Mouse (Mus musculus): ENCODE data around the gene Cpne7. TPM values are rescaled to one million over a fixed set of nuclear protein-coding genes. Genes with fewer than 3 reads are reported as not detected.

The Cpne7 gene
- polyA plus RNA-seq, 1 experiment from 2014 or later: 0.46 TPM

DNA sequence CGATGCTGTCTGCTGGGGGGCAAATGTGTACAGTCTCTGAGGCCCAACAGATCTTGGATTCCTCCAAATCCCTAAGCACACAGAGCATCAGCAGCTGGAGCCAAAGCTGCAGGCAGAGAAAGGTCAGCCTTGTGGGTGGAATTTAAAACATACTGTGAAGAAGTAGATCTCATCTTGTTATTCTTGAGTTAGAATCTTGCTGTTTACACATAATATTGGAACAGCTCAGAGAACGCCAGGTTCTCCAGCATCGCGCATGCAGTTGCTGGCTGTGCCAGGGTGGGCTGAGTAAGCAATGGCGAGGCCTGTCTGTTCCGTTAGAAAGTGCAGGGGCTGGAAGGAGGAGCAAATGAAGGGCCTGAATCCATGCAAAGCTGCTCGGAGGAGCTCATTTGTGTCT, 29.2 kb downstream of the Cpne7 start:
- Histone ChIP-seq H3K9me3 (ENCODE audit: control insufficient read depth) (no peaks in the 10 kb centered on the region), H3K4me3 (ENCODE audit: low read depth, low read length) (no peak overlapping the region), H3K9ac (ENCODE audit: low read depth, low read length) (no peak overlapping the region), H3K4me2 (replicated peaks; ENCODE audit: low read depth) (no peak overlapping the region), H3K36me3 (ENCODE audit: control insufficient read depth, insufficient read depth) (no peaks in the 10 kb centered on the region), H3K4me1 (replicated peaks; ENCODE audit: control insufficient read depth, insufficient read depth, low read length) (no peaks in the 10 kb centered on the region), H3K27me3 (replicated peaks; ENCODE audit: control insufficient read depth, insufficient read depth, low read length) (no peaks in the 10 kb centered on the region), H3K27ac (ENCODE audit: low read depth, low read length) (no peak overlapping the region; the same call in 1 of the 2 replicates)
- WGBS: 49% methylated on average over 7 of the region's 7 CpGs
- peak; percentile 7; the same call in 1 of the 2 replicates for TF ChIP-seq CTCF (IDR thresholded peaks at IDR 0.05; ENCODE audit: low read depth)
- ATAC-seq: no peak

DNA sequence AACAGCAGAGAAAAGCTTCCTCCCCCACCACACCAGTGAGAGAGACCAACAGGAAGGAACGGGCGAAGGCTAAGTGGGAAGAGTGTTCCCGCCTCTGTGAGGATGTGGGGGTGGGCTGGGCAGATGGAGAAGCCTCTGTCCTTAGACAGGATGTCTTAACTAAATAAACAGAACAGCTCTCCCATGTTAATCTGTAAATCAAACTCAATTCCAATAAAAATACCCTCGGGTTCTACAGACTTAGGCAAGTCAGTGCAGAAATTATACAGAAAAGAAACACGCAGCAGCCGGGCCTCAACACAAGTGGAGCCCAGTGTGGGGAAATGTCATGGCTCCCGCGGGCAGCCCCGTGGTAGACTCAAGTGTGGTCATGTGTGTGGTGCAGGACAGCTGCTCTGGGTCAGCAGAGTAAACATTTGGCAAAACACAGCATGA, 33.6 kb downstream of the Cpne7 start:
- Histone ChIP-seq H3K27ac (ENCODE audit: low read depth, low read length) (no peak overlapping the region), H3K4me1 (replicated peaks; ENCODE audit: control insufficient read depth, insufficient read depth, low read length) (no peaks in the 10 kb centered on the region), H3K27me3 (replicated peaks; ENCODE audit: control insufficient read depth, insufficient read depth, low read length) (no peaks in the 10 kb centered on the region), H3K36me3 (ENCODE audit: control insufficient read depth, insufficient read depth) (no peaks in the 10 kb centered on the region), H3K9ac (ENCODE audit: low read depth, low read length) (no peak overlapping the region), H3K4me3 (ENCODE audit: low read depth, low read length) (no peak overlapping the region), H3K9me3 (ENCODE audit: control insufficient read depth) (no peaks in the 10 kb centered on the region), H3K4me2 (replicated peaks; ENCODE audit: low read depth) (no peak overlapping the region)
- 49% methylated on average over 9 of the region's 9 CpGs for WGBS
- ATAC-seq: no peak
- no peak for TF ChIP-seq CTCF (IDR thresholded peaks at IDR 0.05; ENCODE audit: low read depth)

DNA sequence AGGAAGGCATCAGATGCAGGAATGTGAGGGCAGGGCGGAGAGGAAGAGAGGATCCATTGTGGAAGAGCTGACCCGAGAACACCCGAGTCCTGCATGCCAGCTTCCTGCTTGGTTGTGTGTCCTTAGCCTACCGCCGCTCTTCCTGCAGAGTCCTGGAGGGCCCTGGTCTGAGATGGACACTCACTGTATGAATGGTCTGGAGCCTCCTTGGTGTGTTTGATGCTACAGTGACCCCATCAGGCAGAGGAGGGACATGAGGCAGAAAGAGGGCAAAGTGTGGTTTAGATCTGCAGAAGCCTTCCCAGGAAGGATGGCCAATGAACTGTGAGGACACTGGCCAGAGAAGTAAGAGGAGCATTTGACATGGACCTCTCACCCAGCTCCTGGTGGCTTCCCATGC, 38.0 kb downstream of the Cpne7 start:
- Histone ChIP-seq H3K9me3 (ENCODE audit: control insufficient read depth) (no peaks in the 10 kb centered on the region), H3K4me1 (replicated peaks; ENCODE audit: control insufficient read depth, insufficient read depth, low read length) (no peaks in the 10 kb centered on the region), H3K4me2 (replicated peaks; ENCODE audit: low read depth) (no peak overlapping the region), H3K36me3 (ENCODE audit: control insufficient read depth, insufficient read depth) (no peaks in the 10 kb centered on the region), H3K9ac (ENCODE audit: low read depth, low read length) (no peak overlapping the region), H3K4me3 (ENCODE audit: low read depth, low read length) (no peak overlapping the region), H3K27me3 (replicated peaks; ENCODE audit: control insufficient read depth, insufficient read depth, low read length) (no peaks in the 10 kb centered on the region), H3K27ac (ENCODE audit: low read depth, low read length) (no peak overlapping the region)
- TF ChIP-seq CTCF (IDR thresholded peaks at IDR 0.05; ENCODE audit: low read depth): peak; percentile 69
- 81% methylated on average over 5 of the region's 5 CpGs for WGBS
- no peak for ATAC-seq

DNA sequence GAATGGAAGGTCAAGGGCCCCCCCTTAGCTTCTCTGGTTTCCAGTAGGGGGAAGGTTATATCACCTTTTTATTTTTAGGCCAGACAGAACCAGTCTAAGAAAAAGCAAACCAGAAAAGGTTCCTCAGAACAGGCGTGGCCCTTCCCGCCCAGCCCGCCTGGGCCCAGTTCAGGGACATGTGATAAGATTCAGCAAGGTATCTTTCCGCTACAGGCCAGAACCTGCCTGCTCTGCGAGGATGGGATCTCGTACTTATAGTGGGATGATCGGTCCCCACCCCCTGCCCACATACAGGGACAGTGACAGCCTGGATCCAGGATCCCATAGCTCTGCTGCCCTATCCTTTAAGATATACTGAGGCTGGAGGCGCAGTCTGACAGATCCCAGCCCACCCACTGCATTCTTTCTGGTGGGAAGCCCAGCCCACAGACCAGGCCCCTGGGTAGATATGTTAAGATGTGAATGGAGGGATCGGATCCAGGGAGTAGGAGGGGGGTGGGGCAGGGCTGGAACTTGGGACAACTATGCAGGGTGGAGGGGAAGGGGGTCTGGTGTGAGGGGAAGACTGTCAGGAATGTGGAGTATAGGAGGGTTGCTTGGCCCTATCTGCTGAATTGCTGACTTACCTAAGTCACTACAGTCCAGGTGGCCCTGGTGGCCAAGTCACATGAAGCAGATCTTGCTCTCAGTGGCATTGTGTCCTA, 39.0 kb downstream of the Cpne7 start:
- Histone ChIP-seq H3K9ac (ENCODE audit: low read depth, low read length) (no peak overlapping the region), H3K27ac (ENCODE audit: low read depth, low read length) (no peak overlapping the region)
- no peak for TF ChIP-seq CTCF (IDR thresholded peaks at IDR 0.05; ENCODE audit: low read depth)

DNA sequence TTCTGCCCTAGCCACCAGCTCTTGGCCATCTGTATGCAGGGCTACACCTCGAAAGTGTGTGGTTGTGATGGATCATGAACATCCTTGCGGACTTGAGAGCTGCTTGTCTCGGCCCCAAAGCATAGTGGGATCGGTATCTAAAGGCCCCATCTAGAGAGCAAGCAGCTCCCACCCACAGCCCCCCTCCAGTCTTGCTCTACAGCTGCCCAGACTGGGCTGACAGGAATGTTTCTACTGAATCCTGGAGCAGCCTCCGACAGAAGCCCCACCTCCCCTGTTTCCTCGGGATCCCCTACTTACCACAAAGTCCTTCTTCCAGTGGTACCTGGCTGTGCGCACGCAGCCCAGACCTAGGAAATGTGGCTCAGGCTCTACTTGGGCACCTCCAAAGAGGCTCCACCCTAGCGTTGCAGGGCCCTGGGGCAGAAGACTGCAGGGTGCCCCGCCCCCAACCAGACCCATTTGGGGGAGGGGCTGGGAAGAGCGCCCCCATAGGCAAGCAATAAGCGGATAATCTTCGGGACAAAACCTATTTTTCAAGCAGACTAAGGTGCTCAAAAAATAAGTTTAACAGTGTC, 40.8 kb downstream of the Cpne7 start, which contains the start of gene Sult5a1:
Gene Sult5a1 (minus strand): TSS at position 428 of the 578 bp plus-strand sequence.
- WGBS: 27% methylated on average over 13 of the region's 13 CpGs
- H3K9ac ChIP-seq (ENCODE audit: low read depth, low read length): no peak within 1 kb of the TSS
- H3K4me1 ChIP-seq (replicated peaks; ENCODE audit: control insufficient read depth, insufficient read depth, low read length): no peaks in the 10 kb centered on the region
- H3K27ac ChIP-seq (ENCODE audit: low read depth, low read length): no peak within 1 kb of the TSS
- no peaks in the 10 kb centered on the region for H3K27me3 ChIP-seq (replicated peaks; ENCODE audit: control insufficient read depth, insufficient read depth, low read length)
- peak; percentile 46 for TF ChIP-seq CTCF (IDR thresholded peaks at IDR 0.05; ENCODE audit: low read depth)
- H3K9me3 ChIP-seq (ENCODE audit: control insufficient read depth): no peaks in the 10 kb centered on the region
- H3K4me3 ChIP-seq (ENCODE audit: low read depth, low read length): no peak within 1 kb of the TSS
- no peak for ATAC-seq
- no peaks in the 10 kb centered on the region for H3K36me3 ChIP-seq (ENCODE audit: control insufficient read depth, insufficient read depth)
- peak within 1 kb of the TSS; percentile 27 for H3K4me2 ChIP-seq (replicated peaks; ENCODE audit: low read depth)

More for the DNA sequence above, 39.0 kb downstream of the Cpne7 start:
- no peak for ATAC-seq
- Histone ChIP-seq H3K4me3 (ENCODE audit: low read depth, low read length) (no peak overlapping the region), H3K9me3 (ENCODE audit: control insufficient read depth) (no peaks in the 10 kb centered on the region), H3K36me3 (ENCODE audit: control insufficient read depth, insufficient read depth) (no peaks in the 10 kb centered on the region), H3K4me2 (replicated peaks; ENCODE audit: low read depth) (no peak overlapping the region), H3K4me1 (replicated peaks; ENCODE audit: control insufficient read depth, insufficient read depth, low read length) (no peaks in the 10 kb centered on the region), H3K27me3 (replicated peaks; ENCODE audit: control insufficient read depth, insufficient read depth, low read length) (no peaks in the 10 kb centered on the region)
- 59% methylated on average over 9 of the region's 9 CpGs for WGBS

DNA sequence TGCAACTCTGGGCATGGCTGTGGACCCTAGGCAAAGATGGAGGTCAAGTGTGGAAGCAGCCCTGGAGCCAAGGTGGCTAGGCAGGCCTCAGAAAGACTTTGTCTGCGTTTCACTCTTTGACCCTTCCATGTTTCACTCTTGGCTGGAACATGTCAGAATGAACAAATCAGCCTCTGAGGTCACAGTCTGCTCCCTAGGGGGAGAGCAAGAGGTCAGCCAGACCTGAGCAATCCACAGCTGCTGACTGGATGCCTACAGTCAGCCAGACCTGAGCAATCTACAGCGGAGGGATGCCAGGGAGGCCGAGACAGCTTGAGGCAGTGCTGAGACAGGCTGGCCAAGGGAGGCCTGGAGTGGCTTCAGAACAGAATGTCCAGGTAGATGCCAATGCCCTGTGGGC, 64.2 kb downstream of the Cpne7 start:
- TF ChIP-seq CTCF (IDR thresholded peaks at IDR 0.05; ENCODE audit: low read depth): no peak

More for the DNA sequence above, 64.2 kb downstream of the Cpne7 start:
- no peaks in the 10 kb centered on the region for H3K4me1 ChIP-seq (replicated peaks; ENCODE audit: control insufficient read depth, insufficient read depth, low read length)
- no peaks in the 10 kb centered on the region for H3K9me3 ChIP-seq (ENCODE audit: control insufficient read depth)
- WGBS: 65% methylated on average over 3 of the region's 3 CpGs
- no peak for ATAC-seq
- H3K4me3 ChIP-seq (ENCODE audit: low read depth, low read length): no peak overlapping the region
- H3K4me2 ChIP-seq (replicated peaks; ENCODE audit: low read depth): no peak overlapping the region
- H3K9ac ChIP-seq (ENCODE audit: low read depth, low read length): no peak overlapping the region
- H3K27ac ChIP-seq (ENCODE audit: low read depth, low read length): no peak overlapping the region
- H3K27me3 ChIP-seq (replicated peaks; ENCODE audit: control insufficient read depth, insufficient read depth, low read length): no peaks in the 10 kb centered on the region
- H3K36me3 ChIP-seq (ENCODE audit: control insufficient read depth, insufficient read depth): no peaks in the 10 kb centered on the region

Small RNAs within 50 kb of the gene (microRNA-seq; reads per million reads assigned to microRNA genes)
- gene Mir7079 (not detected), gene Mir7080 (not detected)

Other genes with a start within 250 kb of the Cpne7 start
- 41.2 and 47.9 TPM in 2 replicates for gene Ankrd11, start 75.1 kb upstream of the Cpne7 start, polyA plus RNA-seq (2015; fragmentation: Nextera tagmentation; extraction: Ambion mirVana)
- gene Spg7, start 54.4 kb upstream of the Cpne7 start, polyA plus RNA-seq (2015; fragmentation: Nextera tagmentation; extraction: Ambion mirVana): 44.7 and 46.1 TPM in 2 replicates
- gene Rpl13, start 15.0 kb upstream of the Cpne7 start, polyA plus RNA-seq (2015; fragmentation: Nextera tagmentation; extraction: Ambion mirVana): 948 and 1,014 TPM in 2 replicates
- gene Sult5a1, start 40.9 kb downstream of the Cpne7 start, polyA plus RNA-seq (2015; fragmentation: Nextera tagmentation; extraction: Ambion mirVana): 3.4 and 3.5 TPM in 2 replicates
- 30.8 and 32.7 TPM in 2 replicates for gene Dpep1, start 68.9 kb downstream of the Cpne7 start, polyA plus RNA-seq (2015; fragmentation: Nextera tagmentation; extraction: Ambion mirVana)
- 203 TPM in 2 replicates for gene Chmp1a, start 95.4 kb downstream of the Cpne7 start, polyA plus RNA-seq (2015; fragmentation: Nextera tagmentation; extraction: Ambion mirVana)
- 0.55 and 1.2 TPM in 2 replicates for gene Spata33, start 95.5 kb downstream of the Cpne7 start, polyA plus RNA-seq (2015; fragmentation: Nextera tagmentation; extraction: Ambion mirVana)
- 11.8 and 14.0 TPM in 2 replicates for gene Cdk10, start 107.5 kb downstream of the Cpne7 start, polyA plus RNA-seq (2015; fragmentation: Nextera tagmentation; extraction: Ambion mirVana)
- gene Spata2l, start 118.9 kb downstream of the Cpne7 start, polyA plus RNA-seq (2015; fragmentation: Nextera tagmentation; extraction: Ambion mirVana): 5.0 TPM in 2 replicates
- gene Zfp276, start 136.8 kb downstream of the Cpne7 start, polyA plus RNA-seq (2015; fragmentation: Nextera tagmentation; extraction: Ambion mirVana): 7.2 and 7.4 TPM in 2 replicates
- gene Vps9d1, start 137.0 kb downstream of the Cpne7 start, polyA plus RNA-seq (2015; fragmentation: Nextera tagmentation; extraction: Ambion mirVana): 7.1 and 8.3 TPM in 2 replicates
- 5.3 and 7.8 TPM in 2 replicates for gene Fanca, start 201.2 kb downstream of the Cpne7 start, polyA plus RNA-seq (2015; fragmentation: Nextera tagmentation; extraction: Ambion mirVana)
- gene Spire2, start 215.3 kb downstream of the Cpne7 start, polyA plus RNA-seq (2015; fragmentation: Nextera tagmentation; extraction: Ambion mirVana): 1.8 and 2.5 TPM in 2 replicates